8 mouse cellular contexts compared by ENCODE assay signal in genomic region chr4:156227752-156228392, GRCm38 (mm10). TPM values are rescaled to one million over a fixed set of nuclear protein-coding genes. Genes with fewer than 3 reads are reported as not detected.
DNase-seq lines count a peak whose midpoint lies in the region; ATAC-seq and TF ChIP-seq lines count a peak whose summit lies in the region.

No protein-coding gene starts in this region.

- intact Hi-C loops in left cerebral cortex, postnatal 25 days (cut with DNase I), result loop anchor here (2.0 kb wide), 1 partner anchor 23 kb away; no protein-coding TSS in a partner anchor

- peaks cover 5% of the 10 kb centered on the region for H3K4me1 ChIP-seq in kidney, embryonic 16.5 days (ENCODE audit: insufficient read depth, low read length)
- peaks cover 4% of the 10 kb centered on the region; the same call in 1 of the 2 replicates for H3K4me1 ChIP-seq in embryonic fibroblast, embryonic 13.5 days (ENCODE audit: control insufficient read depth, insufficient read depth, low read length)
- peaks cover 8% of the 10 kb centered on the region; the same call in 1 of the 2 replicates for H3K4me1 ChIP-seq in hindbrain, postnatal 0 days (ENCODE audit: insufficient read depth, low read length)

- H3K4me3 ChIP-seq in kidney, embryonic 16.5 days (ENCODE audit: low read length), result no peak overlapping the region
- H3K4me3 ChIP-seq in embryonic fibroblast, embryonic 13.5 days (ENCODE audit: insufficient read depth, low read length), result peak overlapping the region; percentile 19
- H3K4me3 ChIP-seq in hindbrain, postnatal 0 days (ENCODE audit: low read length), result no peak overlapping the region

- DNase-seq in kidney, adult 18-20 months, result no peak
- peak; percentile 35 for DNase-seq in hindbrain, postnatal 0 days (ENCODE audit: low spot score)
- peak; percentile 63 for DNase-seq in lung, postnatal 10 days
- no peak for DNase-seq in left cerebral cortex, postnatal 25 days (ENCODE audit: low spot score in 2 of 2)
- no peak for DNase-seq in cerebellum, adult 8-10 months
- no peak for DNase-seq in urinary bladder, postnatal 4 days (ENCODE audit: low spot score in 2 of 2)

- no peaks in the 10 kb centered on the region for H3K9me3 ChIP-seq in kidney, embryonic 16.5 days (ENCODE audit: low read length)
- no peaks in the 10 kb centered on the region for H3K9me3 ChIP-seq in hindbrain, postnatal 0 days (ENCODE audit: low read length)

- no peak for TF ChIP-seq POLR2A in embryonic fibroblast, embryonic 13.5 days (IDR thresholded peaks at IDR 0.05; ENCODE audit: low read depth, low read length)

- ATAC-seq in kidney, embryonic 16.5 days (ENCODE audit: low FRiP score, low TSS enrichment), result 0 out of 2 replicates have a peak, but pooled peaks have one; percentile 17
- peak; percentile 16; the same call in 1 of the 2 replicates for ATAC-seq in hindbrain, postnatal 0 days

- WGBS in kidney, embryonic 16.5 days, result 37% methylated on average over 18 of the region's 18 CpGs
- 38% methylated on average over 18 of the region's 18 CpGs for WGBS in hindbrain, postnatal 0 days

- H3K9ac ChIP-seq in kidney, embryonic 16.5 days (replicated peaks; ENCODE audit: low read length), result no peak overlapping the region
- H3K9ac ChIP-seq in hindbrain, postnatal 0 days (replicated peaks; ENCODE audit: low read length), result peak overlapping the region; percentile 28; the same call in 1 of the 2 replicates

- no peak for TF ChIP-seq CTCF in embryonic fibroblast, embryonic 13.5 days (IDR thresholded peaks at IDR 0.05; ENCODE audit: borderline replicate concordance, insufficient read depth, low read length)
- no peak for TF ChIP-seq CTCF in hindbrain, postnatal 0 days (IDR thresholded peaks at IDR 0.05; ENCODE audit: low read depth)

- no peak overlapping the region for H3K27ac ChIP-seq in kidney, embryonic 16.5 days (ENCODE audit: low read length)
- H3K27ac ChIP-seq in embryonic fibroblast, embryonic 13.5 days (ENCODE audit: insufficient read depth, low read length), result peak overlapping the region; percentile 36; the same call in 1 of the 2 replicates
- no peak overlapping the region for H3K27ac ChIP-seq in hindbrain, postnatal 0 days

- peaks cover 39% of the 10 kb centered on the region for H3K36me3 ChIP-seq in kidney, embryonic 16.5 days (ENCODE audit: insufficient read depth, low read length)
- H3K36me3 ChIP-seq in hindbrain, postnatal 0 days (ENCODE audit: insufficient read depth, low read length), result peaks cover 27% of the 10 kb centered on the region

- no peaks in the 10 kb centered on the region for H3K27me3 ChIP-seq in kidney, embryonic 16.5 days (ENCODE audit: insufficient read depth, low read length)
- H3K27me3 ChIP-seq in hindbrain, postnatal 0 days (ENCODE audit: insufficient read depth, low read length), result no peaks in the 10 kb centered on the region

- peak overlapping the region; percentile 7 for H3K4me2 ChIP-seq in kidney, embryonic 16.5 days (replicated peaks; ENCODE audit: low read depth, low read length)
- peak overlapping the region; percentile 10; the same call in 1 of the 2 replicates for H3K4me2 ChIP-seq in hindbrain, postnatal 0 days (ENCODE audit: low read depth, low read length)

RNA-seq across cellular contexts. Expression of gene Plekhn1, which starts 6.8 kb away (rescaled TPM):
- 22.3 and 24.1 TPM in 2 replicates for polyA plus RNA-seq in kidney, embryonic 16.5 days (2015; fragmentation: Nextera tagmentation; extraction: Ambion mirVana)
- polyA plus RNA-seq in embryonic fibroblast, embryonic 13.5 days (2011; ENCODE audit: insufficient read length, low read depth, missing spikeins), result 20.4 and 20.5 TPM in 2 replicates
- total RNA-seq in hindbrain, postnatal 0 days (2014; rRNA removed), result 52.9 and 55.3 TPM in 2 replicates
- polyA plus RNA-seq in hindbrain, postnatal 0 days (2015; fragmentation: Nextera tagmentation; extraction: Ambion mirVana), result 19.6 and 19.7 TPM in 2 replicates
- total RNA-seq in left cerebral cortex, postnatal 25 days (2021), result 10 to 100 TPM; 32.8 to 37.8 TPM

RNA-seq across cellular contexts. Expression of gene Noc2l, which starts 7.9 kb away (rescaled TPM):
- 70.2 and 81.1 TPM in 2 replicates for polyA plus RNA-seq in kidney, embryonic 16.5 days (2015; fragmentation: Nextera tagmentation; extraction: Ambion mirVana)
- polyA plus RNA-seq in embryonic fibroblast, embryonic 13.5 days (2011; ENCODE audit: insufficient read length, low read depth, missing spikeins), result 64.6 and 66.1 TPM in 2 replicates
- 79.8 and 80.8 TPM in 2 replicates for total RNA-seq in hindbrain, postnatal 0 days (2014; rRNA removed)
- polyA plus RNA-seq in hindbrain, postnatal 0 days (2015; fragmentation: Nextera tagmentation; extraction: Ambion mirVana), result 40.9 and 43.8 TPM in 2 replicates
- 10 to 100 TPM; 66.1 to 66.9 TPM for total RNA-seq in left cerebral cortex, postnatal 25 days (2021)

RNA-seq across cellular contexts. Expression of gene Perm1, which starts 12.2 kb away (rescaled TPM):
- polyA plus RNA-seq in kidney, embryonic 16.5 days (2015; fragmentation: Nextera tagmentation; extraction: Ambion mirVana), result 0.70 and 0.90 TPM in 2 replicates
- polyA plus RNA-seq in embryonic fibroblast, embryonic 13.5 days (2011; ENCODE audit: insufficient read length, low read depth, missing spikeins), result 0.12 TPM in 1 of 2 replicates, not detected in the other
- total RNA-seq in hindbrain, postnatal 0 days (2014; rRNA removed), result 1.6 and 1.7 TPM in 2 replicates
- 1.2 and 1.3 TPM in 2 replicates for polyA plus RNA-seq in hindbrain, postnatal 0 days (2015; fragmentation: Nextera tagmentation; extraction: Ambion mirVana)
- total RNA-seq in left cerebral cortex, postnatal 25 days (2021), result under 1 TPM; 0.46 to 0.76 TPM

RNA-seq across cellular contexts. Expression of gene AW011738, which starts 24.8 kb away (rescaled TPM):
- polyA plus RNA-seq in kidney, embryonic 16.5 days (2015; fragmentation: Nextera tagmentation; extraction: Ambion mirVana), result 8.1 and 8.7 TPM in 2 replicates
- polyA plus RNA-seq in embryonic fibroblast, embryonic 13.5 days (2011; ENCODE audit: insufficient read length, low read depth, missing spikeins), result 2.9 and 3.6 TPM in 2 replicates
- 4.6 and 5.0 TPM in 2 replicates for total RNA-seq in hindbrain, postnatal 0 days (2014; rRNA removed)
- 3.7 and 4.0 TPM in 2 replicates for polyA plus RNA-seq in hindbrain, postnatal 0 days (2015; fragmentation: Nextera tagmentation; extraction: Ambion mirVana)
- total RNA-seq in left cerebral cortex, postnatal 25 days (2021), result 1 to 10 TPM; 4.4 to 6.3 TPM

RNA-seq across cellular contexts. Expression of gene Isg15, which starts 27.3 kb away (rescaled TPM):
- 2.2 and 2.8 TPM in 2 replicates for polyA plus RNA-seq in kidney, embryonic 16.5 days (2015; fragmentation: Nextera tagmentation; extraction: Ambion mirVana)
- 71.0 and 85.7 TPM in 2 replicates for polyA plus RNA-seq in embryonic fibroblast, embryonic 13.5 days (2011; ENCODE audit: insufficient read length, low read depth, missing spikeins)
- total RNA-seq in hindbrain, postnatal 0 days (2014; rRNA removed), result 1.6 and 3.2 TPM in 2 replicates
- 4.5 and 5.2 TPM in 2 replicates for polyA plus RNA-seq in hindbrain, postnatal 0 days (2015; fragmentation: Nextera tagmentation; extraction: Ambion mirVana)
- 1 to 10 TPM; 1.2 to 1.8 TPM for total RNA-seq in left cerebral cortex, postnatal 25 days (2021)

Comparison
In these comparisons a context has a peak if more than half of its experiments do, and no peak if none do; other contexts are left out.
1. DNase-seq: peak in hindbrain, postnatal 0 days (single experiment) and lung, postnatal 10 days (single experiment); none in kidney, adult 18-20 months (single experiment), left cerebral cortex, postnatal 25 days (0 of 2), cerebellum, adult 8-10 months (single experiment) and urinary bladder, postnatal 4 days (0 of 2).